Mouse (Mus musculus) frontal cortex, postnatal 10 days (tissue): ENCODE data around the gene Gm815.

Experiments
- DNase-seq, 2 experiments: peaks; one replicate each; pipeline ENCODE4 v3.0.0; 2022; ENCODE audit warnings: low spot score in 2 of 2, mixed read lengths in 1 of 2

The Gm815 gene

DNA sequence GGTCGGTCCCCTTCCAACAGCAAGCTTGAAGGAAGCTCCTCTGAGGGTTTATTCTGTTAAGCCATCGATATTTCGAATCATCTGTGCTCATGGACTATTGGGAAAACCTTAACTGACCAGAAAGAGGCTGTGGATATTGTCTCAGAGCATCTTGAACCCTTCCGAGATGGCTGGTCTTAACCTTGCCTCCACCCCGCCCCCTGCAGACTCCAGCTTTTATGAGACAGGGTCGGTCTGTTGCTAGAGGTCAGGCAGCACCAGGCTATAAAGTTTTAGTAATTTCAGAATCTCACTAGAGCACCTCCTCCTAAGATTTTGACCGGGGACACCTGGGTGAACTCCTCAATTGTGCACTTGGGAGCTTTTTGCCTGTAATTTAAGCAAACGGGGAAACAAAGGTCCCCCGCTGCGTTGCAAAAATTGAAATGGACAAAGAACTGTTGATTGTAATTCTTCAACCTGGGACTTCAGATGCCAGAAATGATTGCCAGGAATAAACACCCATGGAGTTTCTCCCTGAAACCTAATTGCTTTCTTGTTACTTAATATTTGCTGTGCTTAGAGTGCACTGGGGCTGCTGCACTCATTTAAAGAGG is 8.4 kb upstream of the Gm815 start:
- no peak for DNase-seq

- no peak for DNase-seq
Observed at GRCm38 (mm10) chr19:26879856-26880255, 5.8 kb upstream of the Gm815 start.

DNA sequence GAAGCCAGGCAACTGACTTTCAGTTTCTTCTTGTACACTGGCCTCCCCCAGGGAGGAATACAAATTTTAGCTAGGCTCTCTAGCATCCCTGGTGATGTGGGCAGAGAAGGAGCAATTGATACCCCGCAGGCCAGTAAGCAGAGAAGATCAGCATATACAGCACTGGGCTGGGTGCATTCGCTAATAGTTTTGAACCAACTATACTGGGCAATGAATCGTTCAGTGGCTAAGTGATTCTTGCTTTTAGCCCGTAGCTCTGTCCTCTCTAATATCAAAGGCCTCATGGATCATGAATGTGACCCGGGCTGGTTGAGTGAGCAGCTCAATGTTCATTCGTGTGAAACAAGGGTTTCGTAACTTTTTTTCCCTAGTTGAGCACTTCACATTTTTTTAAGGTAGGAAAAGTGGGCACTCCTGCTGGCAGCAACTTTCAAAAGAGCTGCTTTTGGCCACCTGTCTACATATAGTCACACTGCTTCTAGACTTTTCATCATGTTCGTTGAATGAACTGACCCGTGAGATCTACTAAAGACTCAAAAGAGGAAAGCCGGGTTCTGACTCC is 3.7 kb upstream of the Gm815 start:
- DNase-seq = no peak

DNA sequence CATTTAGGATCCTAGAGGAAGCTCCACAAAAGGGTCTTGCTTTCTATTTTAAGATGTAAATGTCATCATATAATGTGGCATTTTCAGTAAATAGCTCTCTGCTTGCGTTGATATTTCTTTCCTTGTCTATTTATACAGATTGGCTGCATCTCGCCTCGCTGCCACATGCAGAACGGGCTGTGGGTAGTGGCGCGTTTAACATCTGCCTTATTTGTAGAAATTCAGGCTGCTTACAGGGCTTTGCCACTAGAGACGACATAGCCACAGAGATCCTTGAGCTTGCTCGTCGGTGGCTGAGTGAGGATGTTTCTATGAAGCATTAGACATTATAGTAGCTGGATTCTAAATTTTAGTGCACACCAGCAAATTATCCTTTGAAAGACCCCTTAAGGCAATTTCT is 2.5 kb downstream of the Gm815 start:
- peak; percentile 43 to 44 for DNase-seq

- DNase-seq = no peak
Observed at GRCm38 (mm10) chr19:26891306-26891964, 5.8 kb downstream of the Gm815 start.

GRCm38 (mm10) chr19:26892861-26893260 is 7.2 kb downstream of the Gm815 start:
- no peak for DNase-seq

DNA sequence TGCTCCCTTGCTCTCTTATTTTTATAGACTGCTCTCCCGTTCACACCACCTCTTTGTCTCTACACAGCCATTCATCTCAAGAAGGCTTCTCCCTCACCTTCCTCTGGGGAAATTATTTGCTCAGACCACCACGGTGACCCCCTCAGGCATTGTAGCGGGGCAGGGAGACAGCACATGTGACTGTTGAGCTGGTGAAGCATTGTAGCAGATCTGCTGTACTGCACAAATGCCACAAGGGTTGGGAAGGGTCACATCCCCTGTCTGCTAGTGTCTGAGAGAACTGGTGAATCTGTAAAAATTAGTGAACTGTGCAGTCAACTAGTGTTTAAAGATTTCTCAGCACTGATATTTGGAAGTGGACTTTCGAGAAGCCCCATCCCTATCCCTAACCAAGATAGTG is 16.5 kb downstream of the Gm815 start:
- no peak for DNase-seq

DNA sequence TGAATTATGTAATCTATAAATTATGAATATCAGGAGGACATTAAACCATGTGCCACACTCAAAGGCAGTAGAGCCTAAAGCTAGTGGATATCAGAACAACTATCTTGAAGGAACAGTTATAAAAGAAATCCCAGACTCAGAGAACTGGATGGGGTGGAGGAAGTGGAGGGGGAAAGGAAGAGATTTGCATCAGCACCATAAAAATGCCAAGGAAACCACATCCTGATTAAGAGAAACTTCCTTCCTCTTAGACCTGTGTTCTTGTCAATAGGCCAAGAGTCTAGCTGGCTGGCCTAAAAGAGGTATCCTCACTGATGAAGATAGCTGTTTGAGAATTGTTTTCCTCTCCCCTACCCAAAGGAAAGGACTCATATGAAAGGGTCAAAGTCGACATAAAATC is 28.6 kb downstream of the Gm815 start:
- DNase-seq = no peak

DNA sequence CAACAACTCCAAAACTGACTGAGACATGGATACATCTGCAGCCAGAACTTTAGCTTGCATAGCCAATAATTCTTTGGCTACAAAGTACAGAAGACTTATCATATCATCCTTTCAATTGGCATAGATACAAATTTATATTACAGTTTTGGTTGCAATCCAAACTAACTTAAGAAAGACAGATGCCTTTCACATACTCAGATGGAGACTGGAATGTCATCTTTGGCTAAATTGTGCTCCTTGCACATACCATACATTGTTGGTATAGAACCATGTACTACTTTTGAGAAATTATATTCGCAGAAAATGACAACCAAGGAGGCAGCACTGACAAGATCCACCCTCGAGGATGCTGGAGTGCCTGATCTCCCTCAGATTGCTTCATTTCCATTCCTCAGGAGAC is 35.1 kb downstream of the Gm815 start:
- DNase-seq = no peak

DNA sequence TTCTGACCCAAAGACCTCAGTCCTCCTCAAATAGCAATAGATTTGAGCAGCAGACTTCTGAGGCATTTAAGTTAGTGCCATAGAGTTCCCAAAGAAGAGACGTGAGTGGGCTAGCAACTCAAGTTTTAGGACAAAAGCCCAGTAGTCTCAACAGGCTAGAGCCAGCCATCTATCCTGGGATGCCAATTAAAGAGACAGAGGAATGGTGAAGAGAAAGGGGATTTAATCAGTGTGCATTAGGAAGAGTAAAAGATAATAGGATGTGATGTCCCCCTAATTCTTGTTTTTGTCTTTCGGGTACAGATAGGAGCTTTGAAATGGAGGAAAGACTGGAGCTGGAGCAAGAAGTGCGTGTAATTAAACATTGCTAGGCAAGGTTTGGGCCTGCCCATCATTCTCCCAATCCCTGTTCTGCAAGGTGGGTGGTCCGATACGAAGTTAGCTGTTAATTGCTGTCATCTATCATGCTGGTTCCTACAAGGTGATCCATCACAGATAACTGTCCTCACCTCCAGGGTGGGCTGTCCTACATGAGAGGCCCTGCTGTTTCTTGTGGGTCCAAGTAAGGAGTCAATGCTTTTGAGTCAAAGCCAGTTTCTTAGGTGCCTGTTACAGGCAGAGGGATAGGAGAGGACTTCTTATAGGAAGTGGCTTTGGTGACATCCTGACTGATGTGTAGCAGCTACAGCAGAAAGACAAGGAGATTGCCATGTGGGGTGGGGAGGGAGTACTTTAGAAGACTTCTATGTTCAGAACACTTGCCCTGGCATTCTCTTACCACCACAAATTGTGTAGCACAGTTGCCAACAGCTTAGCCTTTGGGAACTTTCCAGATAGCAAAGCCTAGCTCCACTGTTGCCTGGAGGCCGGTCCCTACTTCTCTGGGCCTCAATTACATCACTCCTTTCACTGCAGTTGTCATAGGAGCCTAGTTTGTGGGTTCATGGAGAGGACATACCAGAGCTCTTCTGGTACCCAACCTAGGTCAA is 44.9 kb downstream of the Gm815 start:
- DNase-seq = peak; percentile 10 to 22

- DNase-seq = no peak
Observed at GRCm38 (mm10) chr19:26934186-26934585, 48.5 kb downstream of the Gm815 start.
